Mouse (Mus musculus): Measurements from ENCODE around the gene Dgcr8. TPM values are rescaled to one million over a fixed set of nuclear protein-coding genes. Genes with fewer than 3 reads are reported as not detected.

Dgcr8 gene
- polyA plus RNA-seq, 2 experiments: 8.8 to 23.4 TPM

- ATAC-seq (ENCODE audit: insufficient read depth): no peak
- H3K9ac ChIP-seq (replicated peaks): no peak overlapping the region
- H3K27me3 ChIP-seq (ENCODE audit: control insufficient read depth, insufficient read depth, low read length): no peaks in the 10 kb centered on the region
- no peak overlapping the region for H3K4me2 ChIP-seq (ENCODE audit: low read depth)
- H3K4me3 ChIP-seq (ENCODE audit: insufficient read depth in 1 of 2, low read depth in 2 of 2, low read length in 2 of 2): no peak overlapping the region
- H3K27ac ChIP-seq: no peak overlapping the region
- no peaks in the 10 kb centered on the region for H3K9me3 ChIP-seq (ENCODE audit: control insufficient read depth, low read length)
- TF ChIP-seq EP300 (IDR thresholded peaks at IDR 0.05; ENCODE audit: low read depth) (no peak), CTCF (IDR thresholded peaks at IDR 0.05; ENCODE audit: low read depth) (no peak)
- no peak for DNase-seq (ENCODE audit: low read depth in 3 of 3, low spot score in 3 of 3)
- H3K36me3 ChIP-seq (replicated peaks; ENCODE audit: control insufficient read depth, insufficient read depth, low read depth): no peaks in the 10 kb centered on the region
- 30% methylated on average over 8 of the region's 8 CpGs for WGBS (ENCODE audit: insufficient replicate concordance)
- no peaks in the 10 kb centered on the region for H3K4me1 ChIP-seq (replicated peaks; ENCODE audit: control insufficient read depth in 2 of 2, insufficient read depth in 2 of 2, low read length in 1 of 2)
Measured at GRCm38 (mm10) chr16:18220001-18220400, 69.0 kb downstream of the Dgcr8 start.

- no peaks in the 10 kb centered on the region for H3K9me3 ChIP-seq (ENCODE audit: control insufficient read depth, low read length)
- H3K9ac ChIP-seq (replicated peaks): no peak overlapping the region
- H3K27ac ChIP-seq: no peak overlapping the region
- H3K36me3 ChIP-seq (replicated peaks; ENCODE audit: control insufficient read depth, insufficient read depth, low read depth): no peaks in the 10 kb centered on the region
- ATAC-seq (ENCODE audit: insufficient read depth): no peak
- H3K27me3 ChIP-seq (ENCODE audit: control insufficient read depth, insufficient read depth, low read length): no peaks in the 10 kb centered on the region
- H3K4me1 ChIP-seq (replicated peaks; ENCODE audit: control insufficient read depth in 2 of 2, insufficient read depth in 2 of 2, low read length in 1 of 2): no peaks in the 10 kb centered on the region
- WGBS (ENCODE audit: insufficient replicate concordance): 72% methylated on average over 9 of the region's 9 CpGs
- no peak overlapping the region for H3K4me3 ChIP-seq (ENCODE audit: insufficient read depth in 1 of 2, low read depth in 2 of 2, low read length in 2 of 2)
- H3K4me2 ChIP-seq (ENCODE audit: low read depth): no peak overlapping the region
- TF ChIP-seq EP300 (IDR thresholded peaks at IDR 0.05; ENCODE audit: low read depth) (no peak), CTCF (IDR thresholded peaks at IDR 0.05; ENCODE audit: low read depth) (no peak)
- no peak for DNase-seq (ENCODE audit: low read depth in 3 of 3, low spot score in 3 of 3)
Measured at GRCm38 (mm10) chr16:18218580-18218996, 70.5 kb downstream of the Dgcr8 start.

GRCm38 (mm10) chr16:18217579-18217978 lies 71.5 kb downstream of the Dgcr8 start, which contains the start of gene Ccdc188:
Ccdc188 (plus strand) TSS chr16:18217879.
- Histone ChIP-seq H3K36me3 (replicated peaks; ENCODE audit: control insufficient read depth, insufficient read depth, low read depth) (no peaks in the 10 kb centered on the region), H3K9me3 (ENCODE audit: control insufficient read depth, low read length) (no peaks in the 10 kb centered on the region), H3K27me3 (ENCODE audit: control insufficient read depth, insufficient read depth, low read length) (no peaks in the 10 kb centered on the region), H3K4me2 (ENCODE audit: low read depth) (no peak within 1 kb of the TSS), H3K4me1 (replicated peaks; ENCODE audit: control insufficient read depth in 2 of 2, insufficient read depth in 2 of 2, low read length in 1 of 2) (no peaks in the 10 kb centered on the region), H3K4me3 (ENCODE audit: insufficient read depth in 1 of 2, low read depth in 2 of 2, low read length in 2 of 2) (no peak within 1 kb of the TSS), H3K27ac (no peak within 1 kb of the TSS), H3K9ac (replicated peaks) (no peak within 1 kb of the TSS)
- DNase-seq (ENCODE audit: low read depth in 3 of 3, low spot score in 3 of 3): no peak
- TF ChIP-seq CTCF (IDR thresholded peaks at IDR 0.05; ENCODE audit: low read depth): no peak
- no peak for TF ChIP-seq EP300 (IDR thresholded peaks at IDR 0.05; ENCODE audit: low read depth)
- WGBS (ENCODE audit: insufficient replicate concordance): 66% methylated on average over 4 of the region's 4 CpGs
- no peak for ATAC-seq (ENCODE audit: insufficient read depth)

GRCm38 (mm10) chr16:18214858-18215257 lies 74.2 kb downstream of the Dgcr8 start:
- ATAC-seq (ENCODE audit: insufficient read depth) (no peak), DNase-seq (ENCODE audit: low read depth in 3 of 3, low spot score in 3 of 3) (no peak)
- Histone ChIP-seq H3K4me3 (ENCODE audit: insufficient read depth in 1 of 2, low read depth in 2 of 2, low read length in 2 of 2) (no peak overlapping the region), H3K36me3 (replicated peaks; ENCODE audit: control insufficient read depth, insufficient read depth, low read depth) (no peaks in the 10 kb centered on the region), H3K9me3 (ENCODE audit: control insufficient read depth, low read length) (no peaks in the 10 kb centered on the region), H3K27ac (no peak overlapping the region), H3K9ac (replicated peaks) (no peak overlapping the region), H3K4me2 (ENCODE audit: low read depth) (no peak overlapping the region), H3K4me1 (replicated peaks; ENCODE audit: control insufficient read depth in 2 of 2, insufficient read depth in 2 of 2, low read length in 1 of 2) (no peaks in the 10 kb centered on the region), H3K27me3 (ENCODE audit: control insufficient read depth, insufficient read depth, low read length) (no peaks in the 10 kb centered on the region)
- TF ChIP-seq EP300 (IDR thresholded peaks at IDR 0.05; ENCODE audit: low read depth): no peak
- 69% methylated on average over 7 of the region's 7 CpGs for WGBS (ENCODE audit: insufficient replicate concordance)

- H3K27ac ChIP-seq: no peak overlapping the region
Measured at GRCm38 (mm10) chr16:18213689-18214088, 75.4 kb downstream of the Dgcr8 start.

More at GRCm38 (mm10) chr16:18213689-18214088, 75.4 kb downstream of the Dgcr8 start:
- Histone ChIP-seq H3K4me2 (ENCODE audit: low read depth) (no peak overlapping the region), H3K9me3 (ENCODE audit: control insufficient read depth, low read length) (no peaks in the 10 kb centered on the region), H3K36me3 (replicated peaks; ENCODE audit: control insufficient read depth, insufficient read depth, low read depth) (no peaks in the 10 kb centered on the region), H3K9ac (replicated peaks) (no peak overlapping the region), H3K27me3 (ENCODE audit: control insufficient read depth, insufficient read depth, low read length) (no peaks in the 10 kb centered on the region), H3K4me1 (replicated peaks; ENCODE audit: control insufficient read depth in 2 of 2, insufficient read depth in 2 of 2, low read length in 1 of 2) (no peaks in the 10 kb centered on the region), H3K4me3 (ENCODE audit: insufficient read depth in 1 of 2, low read depth in 2 of 2, low read length in 2 of 2) (no peak overlapping the region)
- DNase-seq (ENCODE audit: low read depth in 3 of 3, low spot score in 3 of 3): no peak
- TF ChIP-seq CTCF (IDR thresholded peaks at IDR 0.05; ENCODE audit: low read depth) (no peak), EP300 (IDR thresholded peaks at IDR 0.05; ENCODE audit: low read depth) (no peak)
- ATAC-seq (ENCODE audit: insufficient read depth): no peak
- 56% methylated on average over 6 of the region's 6 CpGs for WGBS (ENCODE audit: insufficient replicate concordance)
